Mouse (Mus musculus) C2C12 (cell line): ENCODE data around the gene Glb1.

Source experiments
- CEBPB ChIP-seq: IDR thresholded peaks from one replicate; pipeline ENCODE4 v1.6.1; 2011; ENCODE audit warnings: low read depth, mild to moderate bottlenecking, control low read depth, moderate library complexity
- CTCF ChIP-seq: IDR thresholded peaks from one replicate; pipeline ENCODE4 v1.5.1; 2011; ENCODE audit not compliant: control insufficient read depth, insufficient read depth, insufficient read length
- FOSL1 ChIP-seq: IDR thresholded peaks from one replicate; pipeline ENCODE4 v1.8.0; 2011; ENCODE audit warnings: mild to moderate bottlenecking, low read length; ENCODE audit not compliant: poor library complexity, insufficient read depth, severe bottlenecking
- MAX ChIP-seq: IDR thresholded peaks from one replicate; pipeline ENCODE4 v1.6.1; 2011; ENCODE audit warnings: mild to moderate bottlenecking, control low read depth
- MYOD1 ChIP-seq: IDR thresholded peaks from one replicate; pipeline ENCODE4 v1.6.1; 2011; ENCODE audit warnings: low read depth; ENCODE audit not compliant: control insufficient read depth, insufficient read length
- MYOG ChIP-seq: IDR thresholded peaks from one replicate; pipeline ENCODE4 v1.6.1; 2011; ENCODE audit not compliant: control insufficient read depth, insufficient read length; ENCODE audit errors: extremely low read depth
- USF1 ChIP-seq: IDR thresholded peaks from one replicate; pipeline ENCODE4 v1.6.1; 2011; ENCODE audit warnings: low read depth, mild to moderate bottlenecking, control low read depth, moderate library complexity

DNA sequence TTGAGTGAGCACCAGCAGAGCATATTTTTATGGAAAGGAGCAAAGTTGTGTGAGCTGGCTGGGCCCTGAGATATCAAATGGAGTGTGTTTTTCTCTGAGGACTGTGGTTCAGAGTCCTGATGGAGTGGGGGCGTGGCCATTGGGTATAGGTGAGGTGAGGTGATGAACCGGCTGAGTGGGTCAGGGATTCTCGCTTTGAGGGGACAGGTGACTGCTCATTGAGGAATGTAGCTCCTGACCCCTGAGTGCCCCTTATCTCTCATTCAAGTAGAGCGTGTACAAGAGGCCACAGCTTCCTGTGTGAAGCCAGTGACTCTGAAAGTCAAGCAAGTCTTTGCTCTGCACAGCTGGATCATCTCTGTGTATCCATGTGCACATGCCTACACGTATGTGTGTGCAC, 25.3 kb downstream of the Glb1 start:
- TF ChIP-seq CTCF (no peak), USF1 (no peak), FOSL1 (no peak), MAX (no peak), MYOG (no peak), CEBPB (no peak), MYOD1 (no peak)
